Mouse (Mus musculus) CH12.LX (cell line): ENCODE measurements around the gene Ms4a6d. TPM values are rescaled to one million over a fixed set of nuclear protein-coding genes. Genes with fewer than 3 reads are reported as not detected.

Experiments used
- DNase-seq: peaks from one replicate; pipeline ENCODE4 v3.0.0-alpha.2; 2013; ENCODE audit errors: extremely low read depth
- H3K27ac ChIP-seq: 2 replicates; pipeline ENCODE4 v1.5.1; 2012; ENCODE audit warnings: low read depth, mild to moderate bottlenecking, control low read depth, moderate library complexity; ENCODE audit not compliant: insufficient read depth
- H3K27me3 ChIP-seq: replicated peaks from 2 replicates; pipeline ENCODE3; 2012; ENCODE audit warnings: inconsistent platforms
- H3K36me3 ChIP-seq, 2 experiments: replicated peaks in 1 of 2; 2 replicates each; pipeline versions ENCODE3 to v1.6.1; 2012; ENCODE audit warnings: inconsistent platforms in 1 of 2, low read length in 1 of 2, mild to moderate bottlenecking in 1 of 2, mixed read lengths in 1 of 2, moderate library complexity in 1 of 2; ENCODE audit not compliant: control insufficient read depth in 1 of 2, insufficient read depth in 1 of 2
- H3K4me1 ChIP-seq, 2 experiments: 2 replicates each; pipeline ENCODE4 v1.6.1; 2012; ENCODE audit warnings: inconsistent platforms in 1 of 2, moderate library complexity in 1 of 2; ENCODE audit not compliant: insufficient read depth in 2 of 2, control insufficient read depth in 1 of 2
- H3K4me2 ChIP-seq: 2 replicates; pipeline ENCODE4 v1.6.1; 2012; ENCODE audit warnings: low read depth, mild to moderate bottlenecking, control low read depth; ENCODE audit not compliant: poor library complexity, insufficient read depth, severe bottlenecking
- H3K4me3 ChIP-seq, 3 experiments: fragments of 150-350 bp in 1 of 3; sonication (generic) in 1 of 3; replicated peaks in 1 of 3; 2 replicates each; pipeline versions ENCODE3 to v1.5.1; 2011 to 2012; ENCODE audit warnings: low read depth in 2 of 3, low read length in 2 of 3, mild to moderate bottlenecking in 2 of 3, moderate library complexity in 2 of 3, control low read depth in 1 of 3, improper control_type of control experiment in 1 of 3, inconsistent platforms in 1 of 3, mixed read lengths in 1 of 3; ENCODE audit not compliant: poor library complexity in 1 of 3
- H3K79me2 ChIP-seq: replicated peaks from 2 replicates; pipeline ENCODE4 v1.6.1; 2012; ENCODE audit warnings: mild to moderate bottlenecking, moderate library complexity; ENCODE audit not compliant: control insufficient read depth, poor library complexity, insufficient read depth, severe bottlenecking; ENCODE audit errors: extremely low read depth
- H3K9ac ChIP-seq: 2 replicates; pipeline ENCODE4 v1.6.1; 2012; ENCODE audit warnings: low read depth, mild to moderate bottlenecking, control low read depth, moderate library complexity; ENCODE audit not compliant: insufficient read depth
- H3K9me3 ChIP-seq: replicated peaks from 2 replicates; pipeline ENCODE3; 2012; ENCODE audit warnings: low read length, inconsistent platforms, mixed read lengths
- CHD1 ChIP-seq: IDR thresholded peaks from 2 replicates; pipeline ENCODE4 v1.6.1; 2012; ENCODE audit warnings: low read depth, low read length, improper control_type of control experiment, inconsistent platforms
- CHD2 ChIP-seq: IDR thresholded peaks from 2 replicates; pipeline ENCODE4 v1.6.1; 2011; ENCODE audit warnings: low read length, improper control_type of control experiment
- CTCF ChIP-seq, 2 experiments: IDR thresholded peaks in 1 of 2; conservative IDR thresholded peaks in 1 of 2; 2 replicates each; pipeline ENCODE4 v1.5.1; 2011 to 2012; ENCODE audit warnings: low read depth in 2 of 2, low read length in 2 of 2, improper control_type of control experiment in 1 of 2, inconsistent platforms in 1 of 2, mild to moderate bottlenecking in 1 of 2, moderate library complexity in 1 of 2
- ETS1 ChIP-seq: conservative IDR thresholded peaks from 2 replicates; pipeline ENCODE4 v1.6.1; 2012; ENCODE audit warnings: low read depth, mild to moderate bottlenecking, inconsistent platforms, low read length, improper control_type of control experiment, moderate library complexity
- IRF4 ChIP-seq: IDR thresholded peaks from 2 replicates; pipeline ENCODE4 v1.6.1; 2014; ENCODE audit warnings: low read depth, mild to moderate bottlenecking, inconsistent platforms, low read length, improper control_type of control experiment
- JUND ChIP-seq: conservative IDR thresholded peaks from 2 replicates; pipeline ENCODE4 v1.6.1; 2011; ENCODE audit warnings: low read depth, low read length, improper control_type of control experiment
- KAT2A ChIP-seq: IDR thresholded peaks from 2 replicates; pipeline ENCODE4 v1.6.1; 2012; ENCODE audit warnings: low read length, improper control_type of control experiment, inconsistent platforms; ENCODE audit not compliant: insufficient replicate concordance
- MAFK ChIP-seq: IDR thresholded peaks from 2 replicates; pipeline ENCODE4 v1.6.1; 2011; ENCODE audit warnings: low read length, improper control_type of control experiment; ENCODE audit not compliant: insufficient replicate concordance
- MAZ ChIP-seq: IDR thresholded peaks from 2 replicates; pipeline ENCODE4 v1.6.1; 2012; ENCODE audit warnings: low read depth, mild to moderate bottlenecking, inconsistent platforms, low read length, improper control_type of control experiment, moderate library complexity
- MYC ChIP-seq: IDR thresholded peaks from 2 replicates; pipeline ENCODE4 v1.6.1; 2011; ENCODE audit warnings: low read depth, mild to moderate bottlenecking, improper control_type of control experiment, low read length
- NELFE ChIP-seq: IDR thresholded peaks from 2 replicates; pipeline ENCODE4 v1.6.1; 2011; ENCODE audit warnings: low read depth, low read length, improper control_type of control experiment
- NRF1 ChIP-seq: IDR thresholded peaks from 2 replicates; pipeline ENCODE4 v1.6.1; 2014; ENCODE audit warnings: low read depth, mild to moderate bottlenecking, inconsistent platforms, low read length, improper control_type of control experiment, moderate library complexity
- POLR2A ChIP-seq: IDR thresholded peaks from 2 replicates; pipeline ENCODE4 v1.6.1; 2011; ENCODE audit warnings: low read depth, mild to moderate bottlenecking, improper control_type of control experiment, low read length
- POLR2AphosphoS2 ChIP-seq: IDR thresholded peaks from 2 replicates; pipeline ENCODE4 v1.6.1; 2011; ENCODE audit warnings: low read depth, low read length, improper control_type of control experiment
- SMC3 ChIP-seq: IDR thresholded peaks from 2 replicates; pipeline ENCODE4 v1.6.1; 2011; ENCODE audit warnings: low read depth, low read length, improper control_type of control experiment
- USF1 ChIP-seq: IDR thresholded peaks from 2 replicates; pipeline ENCODE4 v1.6.1; 2014; ENCODE audit warnings: low read depth, mild to moderate bottlenecking, inconsistent platforms, low read length, improper control_type of control experiment
- ZC3H11A ChIP-seq: IDR thresholded peaks from 2 replicates; pipeline ENCODE4 v1.6.1; 2012; ENCODE audit warnings: low read depth, mild to moderate bottlenecking, inconsistent platforms, low read length, improper control_type of control experiment
- ZKSCAN1 ChIP-seq: IDR thresholded peaks from 2 replicates; pipeline ENCODE4 v1.6.1; 2012; ENCODE audit warnings: low read depth, inconsistent platforms, low read length, improper control_type of control experiment, borderline replicate concordance
- dilution Hi-C: fragments of 300-500 bp; cut with MboI; formaldehyde crosslinking; loops from 2 replicates; pipeline ENCODE4 v1.14.3; 2020; ENCODE audit warnings: low sequenced_read_pairs; ENCODE audit not compliant: extremely low pct_unique_long_range_greater_than_20kb, extremely low pct_ligation_motif_present
- in situ Hi-C: fragments of 300-500 bp; cut with MboI; formaldehyde crosslinking; loops from 3 replicates; pipeline ENCODE4 v1.14.3; 2019; ENCODE audit warnings: low sequenced_read_pairs, low pct_ligation_motif_present, low pct_unique_long_range_greater_than_20kb, mixed read lengths
- polyA plus RNA-seq: library from polyadenylated mRNA; unstranded; fragments of >175 nt; gene quantifications from 2 replicates; pipeline ENCODE4 v1.2.1, GENCODE M21; 2012; ENCODE audit warnings: low read depth; ENCODE audit not compliant: insufficient read length
- total RNA-seq, 2 experiments: library from RNA; depleted of rRNA; stranded (reverse); fragments of 300-350 nt in 1 of 2; fragments of >200 nt in 1 of 2; gene quantifications; 2 replicates each; pipeline ENCODE4 v1.2.3; 2012 to 2014

Ms4a6d gene
- total and polyA plus RNA-seq, 3 experiments, result 2.7 to 3.3 (median 2.8) TPM

DNA sequence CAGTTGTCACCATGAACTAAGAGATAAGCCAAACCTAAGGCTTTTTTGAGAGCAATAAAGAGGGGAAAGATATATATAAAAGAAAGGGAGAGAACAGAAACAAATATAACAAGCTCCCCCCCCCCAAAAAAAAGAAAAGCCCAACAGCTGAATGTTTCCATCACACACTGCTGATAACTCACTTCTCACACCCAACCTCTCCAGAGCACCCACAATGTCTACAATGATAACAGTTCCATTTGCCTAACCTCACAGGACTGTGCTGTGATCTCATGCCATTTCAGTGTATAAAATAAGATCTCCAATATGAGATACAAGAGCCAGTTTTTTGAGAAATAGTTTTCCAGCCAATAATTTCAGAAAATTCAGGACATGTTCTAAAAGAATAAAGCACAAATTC lies 13.3 kb upstream of the Ms4a6d start:
- in situ Hi-C loops, result loop anchor here (10.0 to 25.0 kb wide), 3 partner anchors 77 to 581 kb away; partner anchors contain the start of genes Oosp1, Oosp3 and Osbp
- dilution Hi-C loops, result no loop called here

DNA sequence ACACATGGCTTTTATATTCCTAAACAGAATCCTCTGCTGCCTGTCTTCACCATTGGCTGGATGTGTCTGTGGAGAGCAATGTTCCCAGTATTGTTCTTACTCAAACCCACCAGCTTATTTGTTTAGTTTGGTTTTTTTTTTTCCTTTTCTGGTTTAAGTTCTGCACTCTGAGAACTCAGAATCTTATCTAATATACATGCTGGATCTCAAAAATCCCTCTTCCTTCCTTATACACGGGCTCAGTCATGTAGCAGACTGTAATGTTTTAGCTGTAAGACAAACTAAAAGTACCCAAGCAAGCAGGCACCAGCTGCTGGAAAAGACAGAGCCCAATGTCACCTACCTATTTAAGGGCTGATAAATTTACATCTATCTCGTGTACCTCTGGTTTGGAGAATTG lies 10.2 kb upstream of the Ms4a6d start:
- no peaks in the 10 kb centered on the region for H3K27me3 ChIP-seq
- H3K27ac ChIP-seq, result no peak overlapping the region
- H3K4me3 ChIP-seq, result no peak overlapping the region
- no peak overlapping the region for H3K9ac ChIP-seq
- H3K36me3 ChIP-seq, result no peaks in the 10 kb centered on the region
- TF ChIP-seq ETS1, result no peak
- TF ChIP-seq JUND, result no peak
- TF ChIP-seq NRF1, result no peak
- TF ChIP-seq ZKSCAN1, result no peak
- no peak for TF ChIP-seq POLR2A
- TF ChIP-seq USF1, result no peak
- no peak for TF ChIP-seq MAZ
- TF ChIP-seq ZC3H11A, result no peak
- TF ChIP-seq MYC, result no peak
- no peak for TF ChIP-seq SMC3
- TF ChIP-seq CHD2, result no peak
- no peak for TF ChIP-seq POLR2AphosphoS2
- TF ChIP-seq CHD1, result no peak
- no peak overlapping the region for H3K4me2 ChIP-seq
- no peak for DNase-seq
- H3K9me3 ChIP-seq, result no peaks in the 10 kb centered on the region
- peaks cover 0 to 13% of the 10 kb centered on the region in 2 experiments; a peak in 2 of 4 replicates for H3K4me1 ChIP-seq
- H3K79me2 ChIP-seq, result no peaks in the 10 kb centered on the region
- dilution Hi-C loops (no loop called here), in situ Hi-C loops (loop anchor here (10.0 to 25.0 kb wide), 3 partner anchors 80 to 578 kb away; partner anchors contain the start of genes Oosp1, Oosp3 and Osbp)

More for the DNA sequence above, 13.3 kb upstream of the Ms4a6d start:
- Histone ChIP-seq H3K27me3 (no peaks in the 10 kb centered on the region), H3K27ac (no peak overlapping the region), H3K9me3 (no peaks in the 10 kb centered on the region), H3K36me3 (no peaks in the 10 kb centered on the region), H3K4me2 (no peak overlapping the region; the same call in 1 of the 2 replicates), H3K9ac (no peak overlapping the region), H3K4me1 (peaks cover 0 to 4% of the 10 kb centered on the region in 2 experiments; a peak in 1 of 4 replicates), H3K4me3 (no peak overlapping the region), H3K79me2 (no peaks in the 10 kb centered on the region)
- no peak for DNase-seq
- TF ChIP-seq CHD2, result no peak
- TF ChIP-seq JUND, result no peak
- no peak for TF ChIP-seq MYC
- TF ChIP-seq MAFK, result no peak
- no peak for TF ChIP-seq KAT2A
- TF ChIP-seq IRF4, result no peak
- no peak for TF ChIP-seq CTCF (conservative IDR thresholded peaks at IDR 0.05 in 1 of 2, IDR thresholded peaks at IDR 0.05 in 1 of 2; ENCODE audit: low read depth in 2 of 2, low read length in 2 of 2)
- no peak for TF ChIP-seq NELFE
- no peak for TF ChIP-seq POLR2A
